In genomic region chr19:36265276-36265675, GRCm38 (mm10) we compare ENCODE assay signal across 20 mouse cellular contexts.
DNase-seq lines count a peak whose midpoint lies in the region; ATAC-seq and TF ChIP-seq lines count a peak whose summit lies in the region.
"Had no signal": no experiment of that assay in that cellular context is flagged by ENCODE, and none has a peak within 500 bp of the region (broad histone marks: within the 10 kb centered on the region; RNA-seq: fewer than 3 reads in every experiment).

No protein-coding gene starts in this region.

- WGBS in heart, embryonic 10.5 days: 77% methylated on average over 1 of the region's 1 CpGs
- WGBS in heart, postnatal 0 days: 90% methylated on average over 1 of the region's 1 CpGs
- WGBS in cerebellum, adult 2 months: 90% methylated on average over 1 of the region's 1 CpGs

- TF ChIP-seq POLR2A in cerebellum, adult 2 months (IDR thresholded peaks at IDR 0.05; ENCODE audit: borderline replicate concordance, insufficient read depth, low read length): no peak

- ATAC-seq in heart, postnatal 0 days (ENCODE audit: insufficient read depth, low read depth): no peak
- ATAC-seq in megakaryocyte, adult 5-6 weeks (ENCODE audit: poor library complexity, severe bottlenecking): peak; percentile 84
- ATAC-seq: forebrain, embryonic 14.5 days; intestine, embryonic 16.5 days had no signal

- no peak for DNase-seq in heart, embryonic 10.5 days (ENCODE audit: low spot score)
- no peak for DNase-seq in heart, adult 11 months
- no peak for DNase-seq in heart, postnatal 0 days (ENCODE audit: low spot score)
- DNase-seq in heart, adult 8-10 months (ENCODE audit: low spot score): no peak
- DNase-seq in cerebellum, adult 2 months: no peak
- DNase-seq: adrenal gland, adult 2 months; adrenal gland, postnatal 25 days; cerebellum, adult 18-20 months; cerebellum, postnatal 10 days; embryo, embryonic 11 days; gastrocnemius, postnatal 14 days; heart, postnatal 14 days; kidney, adult 2 months had no signal

- H3K9ac ChIP-seq in heart, postnatal 0 days (replicated peaks; ENCODE audit: low read depth, low read length): no peak overlapping the region
- H3K9ac ChIP-seq: embryonic facial prominence, embryonic 15.5 days; hindbrain, embryonic 15.5 days had no signal

- TF ChIP-seq EP300 in heart, postnatal 0 days (IDR thresholded peaks at IDR 0.05; ENCODE audit: low read depth): no peak

- H3K27ac ChIP-seq in heart, embryonic 10.5 days: peak overlapping the region; percentile 67; the same call in 1 of the 2 replicates
- H3K27ac ChIP-seq in heart, postnatal 0 days (ENCODE audit: low read depth): peak overlapping the region; percentile 86
- no peak overlapping the region for H3K27ac ChIP-seq in cerebellum, adult 2 months (ENCODE audit: insufficient read depth, low read length)
- H3K27ac ChIP-seq: embryonic facial prominence, embryonic 15.5 days; forebrain, embryonic 10.5 days; hindbrain, embryonic 15.5 days had no signal

- no peak overlapping the region for H3K4me2 ChIP-seq in heart, postnatal 0 days (ENCODE audit: low read depth, low read length)
- H3K4me2 ChIP-seq: embryonic facial prominence, embryonic 15.5 days; hindbrain, embryonic 15.5 days had no signal

- H3K4me3 ChIP-seq in heart, embryonic 10.5 days: no peak overlapping the region
- H3K4me3 ChIP-seq in heart, postnatal 0 days (ENCODE audit: low read depth, low read length): no peak overlapping the region
- no peak overlapping the region for H3K4me3 ChIP-seq in cerebellum, adult 2 months (replicated peaks; ENCODE audit: insufficient read depth, low read depth, low read length)
- H3K4me3 ChIP-seq: embryonic facial prominence, embryonic 15.5 days; erythroblast, embryonic 14.5 days; forebrain, embryonic 10.5 days; hindbrain, embryonic 15.5 days had no signal

- peaks cover 30% of the 10 kb centered on the region for H3K4me1 ChIP-seq in heart, embryonic 10.5 days
- H3K4me1 ChIP-seq in heart, postnatal 0 days (ENCODE audit: control insufficient read depth, insufficient read depth): peaks cover 24% of the 10 kb centered on the region
- no peaks in the 10 kb centered on the region for H3K4me1 ChIP-seq in cerebellum, adult 2 months (ENCODE audit: control insufficient read depth, insufficient read depth, low read length)
- H3K4me1 ChIP-seq: embryonic facial prominence, embryonic 15.5 days; forebrain, embryonic 10.5 days; hindbrain, embryonic 15.5 days had no signal

- no peak for TF ChIP-seq CTCF in heart, postnatal 0 days (IDR thresholded peaks at IDR 0.05; ENCODE audit: low read depth)
- no peak for TF ChIP-seq CTCF in cerebellum, adult 2 months (IDR thresholded peaks at IDR 0.05; ENCODE audit: borderline replicate concordance, insufficient read depth, low read depth, low read length)

- H3K27me3 ChIP-seq in heart, embryonic 10.5 days (ENCODE audit: insufficient read depth, poor library complexity, severe bottlenecking): no peaks in the 10 kb centered on the region
- no peaks in the 10 kb centered on the region for H3K27me3 ChIP-seq in heart, postnatal 0 days (ENCODE audit: control insufficient read depth, insufficient read depth, low read length)
- H3K27me3 ChIP-seq in cerebellum, adult 2 months (ENCODE audit: control insufficient read depth, insufficient read depth, low read length): no peaks in the 10 kb centered on the region
- H3K27me3 ChIP-seq: embryonic facial prominence, embryonic 15.5 days; hindbrain, embryonic 15.5 days had no signal

- H3K36me3 ChIP-seq in heart, embryonic 10.5 days: no peaks in the 10 kb centered on the region
- no peaks in the 10 kb centered on the region for H3K36me3 ChIP-seq in heart, postnatal 0 days (replicated peaks; ENCODE audit: control insufficient read depth, insufficient read depth, low read length)
- H3K36me3 ChIP-seq: embryonic facial prominence, embryonic 15.5 days; forebrain, embryonic 10.5 days; hindbrain, embryonic 15.5 days had no signal

- no peaks in the 10 kb centered on the region for H3K9me3 ChIP-seq in heart, embryonic 10.5 days
- peaks cover 4% of the 10 kb centered on the region; the same call in 1 of the 2 replicates for H3K9me3 ChIP-seq in heart, postnatal 0 days (replicated peaks; ENCODE audit: control insufficient read depth, low read length)
- H3K9me3 ChIP-seq: embryonic facial prominence, embryonic 15.5 days; forebrain, embryonic 10.5 days; hindbrain, embryonic 15.5 days had no signal
